Mouse (Mus musculus) heart, embryonic 16.5 days (tissue): ENCODE results near the gene Ckap2l. TPM values are rescaled to one million over a fixed set of nuclear protein-coding genes. Genes with fewer than 3 reads are reported as not detected.

Source experiments
- ATAC-seq: fragments of 200-750 bp; cut with Nextera tagmentation; replicated peaks from 2 replicates; pipeline ENCODE4 v1.8.0; 2017; ENCODE audit warnings: moderate number of reproducible peaks; ENCODE audit not compliant: insufficient read depth, low FRiP score; ENCODE audit errors: extremely low read depth
- H3K27ac ChIP-seq: fragments of 300-500 bp; sonication (generic); 2 replicates; pipeline ENCODE4 v1.5.1; 2014; ENCODE audit warnings: mild to moderate bottlenecking, low read length, control low read depth, moderate library complexity
- H3K27me3 ChIP-seq: fragments of 300-500 bp; sonication (generic); 2 replicates; pipeline ENCODE4 v1.6.1; 2014; ENCODE audit warnings: low read length, mixed read lengths; ENCODE audit not compliant: control insufficient read depth, insufficient read depth
- H3K36me3 ChIP-seq: fragments of 300-500 bp; sonication (generic); 2 replicates; pipeline ENCODE4 v1.6.1; 2014; ENCODE audit not compliant: control insufficient read depth, insufficient read depth
- H3K4me1 ChIP-seq: fragments of 300-500 bp; sonication (generic); 2 replicates; pipeline ENCODE4 v1.6.1; 2014; ENCODE audit warnings: low read length, mixed read lengths; ENCODE audit not compliant: control insufficient read depth, insufficient read depth
- H3K4me2 ChIP-seq: fragments of 300-500 bp; sonication (generic); 2 replicates; pipeline ENCODE4 v1.6.1; 2014; ENCODE audit warnings: low read depth, mild to moderate bottlenecking, control low read depth, low read length
- H3K4me3 ChIP-seq: fragments of 300-500 bp; sonication (generic); 2 replicates; pipeline ENCODE4 v1.5.1; 2014; ENCODE audit warnings: mild to moderate bottlenecking, control low read depth, low read length
- H3K9ac ChIP-seq: fragments of 300-500 bp; sonication (generic); 2 replicates; pipeline ENCODE4 v1.6.1; 2014; ENCODE audit warnings: low read length, control low read depth
- H3K9me3 ChIP-seq: fragments of 300-500 bp; sonication (generic); replicated peaks from 2 replicates; pipeline ENCODE4 v1.6.1; 2016; ENCODE audit warnings: low read length; ENCODE audit not compliant: control insufficient read depth
- WGBS: fragments of 180-500 bp; shearing (Covaris S2); extraction: QIAGEN DNeasy Blood & Tissue Kit; methylation state at CpG from one replicate; pipeline ENCODE4 v1.1.7; 2014; 5-methylcytosine and 5-hydroxymethylcytosine counted together
- polyA plus RNA-seq: library from polyadenylated mRNA; unstranded; fragments of >200 nt; fragmentation: Nextera tagmentation; extraction: Ambion mirVana; gene quantifications from 2 replicates; pipeline ENCODE4 v1.2.1, GENCODE M21; 2015

Gene Ckap2l
- polyA plus RNA-seq, 1 experiment from 2014 or later, result 47.8 TPM

GRCm38 (mm10) chr2:129233803-129234477, 63.1 kb downstream of the Ckap2l start:
- Histone ChIP-seq H3K4me2 (no peak overlapping the region), H3K27ac (no peak overlapping the region), H3K36me3 (no peaks in the 10 kb centered on the region), H3K9ac (no peak overlapping the region), H3K4me3 (no peak overlapping the region), H3K4me1 (no peaks in the 10 kb centered on the region), H3K9me3 (no peaks in the 10 kb centered on the region), H3K27me3 (no peaks in the 10 kb centered on the region; the same call in 1 of the 2 replicates)
- 27% methylated on average over 9 of the region's 9 CpGs for WGBS
- ATAC-seq, result no peak

- H3K4me2 ChIP-seq, result no peak overlapping the region
- no peak overlapping the region for H3K9ac ChIP-seq
- ATAC-seq, result no peak
- H3K27ac ChIP-seq, result no peak overlapping the region
- H3K27me3 ChIP-seq, result no peaks in the 10 kb centered on the region; the same call in 1 of the 2 replicates
- no peak overlapping the region for H3K4me3 ChIP-seq
- no peaks in the 10 kb centered on the region for H3K4me1 ChIP-seq
- no peaks in the 10 kb centered on the region for H3K36me3 ChIP-seq
- 86% methylated on average over 1 of the region's 1 CpGs for WGBS
- peaks cover 4% of the 10 kb centered on the region for H3K9me3 ChIP-seq
Observed at GRCm38 (mm10) chr2:129233218-129233617, 63.8 kb downstream of the Ckap2l start.

- no peak overlapping the region for H3K27ac ChIP-seq
- no peak overlapping the region for H3K9ac ChIP-seq
- H3K36me3 ChIP-seq, result no peaks in the 10 kb centered on the region
- no peaks in the 10 kb centered on the region; the same call in 1 of the 2 replicates for H3K27me3 ChIP-seq
- no peak overlapping the region for H3K4me3 ChIP-seq
- no peak overlapping the region for H3K4me2 ChIP-seq
- ATAC-seq, result no peak
- 71% methylated on average over 9 of the region's 9 CpGs for WGBS
- peaks cover 5% of the 10 kb centered on the region for H3K9me3 ChIP-seq
- no peaks in the 10 kb centered on the region for H3K4me1 ChIP-seq
Observed at GRCm38 (mm10) chr2:129232484-129232883, 64.5 kb downstream of the Ckap2l start.

- no peaks in the 10 kb centered on the region; the same call in 1 of the 2 replicates for H3K27me3 ChIP-seq
- ATAC-seq, result no peak
- no peak overlapping the region for H3K4me2 ChIP-seq
- whole genome bisulfite sequencing, result 46% methylated on average over 4 of the region's 4 CpGs
- H3K9me3 ChIP-seq, result peaks cover 5% of the 10 kb centered on the region
- no peaks in the 10 kb centered on the region for H3K4me1 ChIP-seq
- no peak overlapping the region for H3K9ac ChIP-seq
- no peak overlapping the region for H3K4me3 ChIP-seq
- H3K27ac ChIP-seq, result no peak overlapping the region
- H3K36me3 ChIP-seq, result no peaks in the 10 kb centered on the region
Observed at GRCm38 (mm10) chr2:129232023-129232422, 65.0 kb downstream of the Ckap2l start.

GRCm38 (mm10) chr2:129229316-129229715, 67.7 kb downstream of the Ckap2l start:
- no peaks in the 10 kb centered on the region for H3K36me3 ChIP-seq
- H3K27me3 ChIP-seq, result no peaks in the 10 kb centered on the region
- no peak overlapping the region for H3K27ac ChIP-seq
- H3K9me3 ChIP-seq, result peaks cover 5% of the 10 kb centered on the region
- no peak overlapping the region for H3K4me3 ChIP-seq
- H3K4me1 ChIP-seq, result no peaks in the 10 kb centered on the region
- no peak overlapping the region for H3K9ac ChIP-seq
- 90% methylated on average over 7 of the region's 7 CpGs for WGBS
- no peak overlapping the region for H3K4me2 ChIP-seq
- ATAC-seq, result no peak

GRCm38 (mm10) chr2:129228571-129228970, 68.4 kb downstream of the Ckap2l start:
- no peak for ATAC-seq
- Histone ChIP-seq H3K9me3 (peaks cover 5% of the 10 kb centered on the region), H3K9ac (no peak overlapping the region), H3K4me3 (no peak overlapping the region), H3K36me3 (no peaks in the 10 kb centered on the region), H3K4me2 (no peak overlapping the region), H3K4me1 (no peaks in the 10 kb centered on the region), H3K27ac (no peak overlapping the region), H3K27me3 (no peaks in the 10 kb centered on the region)
- WGBS, result 88% methylated on average over 4 of the region's 4 CpGs

GRCm38 (mm10) chr2:129227709-129228108, 69.3 kb downstream of the Ckap2l start:
- H3K9ac ChIP-seq, result no peak overlapping the region
- peaks cover 5% of the 10 kb centered on the region for H3K9me3 ChIP-seq
- ATAC-seq, result no peak
- no peak overlapping the region for H3K4me3 ChIP-seq
- H3K4me1 ChIP-seq, result no peaks in the 10 kb centered on the region
- WGBS, result 61% methylated on average over 6 of the region's 7 CpGs
- H3K27ac ChIP-seq, result no peak overlapping the region
- no peaks in the 10 kb centered on the region for H3K27me3 ChIP-seq
- H3K4me2 ChIP-seq, result no peak overlapping the region
- no peaks in the 10 kb centered on the region for H3K36me3 ChIP-seq

GRCm38 (mm10) chr2:129227011-129227529, 69.9 kb downstream of the Ckap2l start:
- Histone ChIP-seq H3K36me3 (no peaks in the 10 kb centered on the region), H3K27me3 (no peaks in the 10 kb centered on the region), H3K27ac (no peak overlapping the region), H3K4me2 (no peak overlapping the region), H3K4me1 (no peaks in the 10 kb centered on the region), H3K4me3 (no peak overlapping the region), H3K9me3 (peaks cover 5% of the 10 kb centered on the region), H3K9ac (no peak overlapping the region)
- 79% methylated on average over 7 of the region's 7 CpGs for WGBS
- ATAC-seq, result no peak

- Histone ChIP-seq H3K9ac (no peak overlapping the region), H3K4me2 (no peak overlapping the region)
Observed at GRCm38 (mm10) chr2:129226296-129226851, 70.6 kb downstream of the Ckap2l start.

More at GRCm38 (mm10) chr2:129226296-129226851, 70.6 kb downstream of the Ckap2l start:
- H3K27me3 ChIP-seq, result no peaks in the 10 kb centered on the region
- ATAC-seq, result no peak
- peaks cover 5% of the 10 kb centered on the region for H3K9me3 ChIP-seq
- H3K27ac ChIP-seq, result no peak overlapping the region
- H3K4me1 ChIP-seq, result no peaks in the 10 kb centered on the region
- WGBS, result 49% methylated on average over 11 of the region's 11 CpGs
- H3K36me3 ChIP-seq, result no peaks in the 10 kb centered on the region
- no peak overlapping the region for H3K4me3 ChIP-seq
